ENCODE assay signal across 10 mouse cellular contexts in genomic region chr3:96575272-96575984, GRCm38 (mm10). TPM values are rescaled to one million over a fixed set of nuclear protein-coding genes. Genes with fewer than 3 reads are reported as not detected.
DNase-seq lines count a peak whose midpoint lies in the region; ATAC-seq and TF ChIP-seq lines count a peak whose summit lies in the region.
"Had no signal": no experiment of that assay in that cellular context is flagged by ENCODE, and none has a peak within 500 bp of the region (broad histone marks: within the 10 kb centered on the region; RNA-seq: fewer than 3 reads in every experiment).

No protein-coding gene starts in this region.

- no peaks in the 10 kb centered on the region for H3K27me3 ChIP-seq in ES-Bruce4 (ENCODE audit: control insufficient read depth, insufficient read depth, low read length, poor library complexity, severe bottlenecking)
- H3K27me3 ChIP-seq in heart, embryonic 16.5 days (ENCODE audit: control insufficient read depth, insufficient read depth, low read length), result no peaks in the 10 kb centered on the region
- no peaks in the 10 kb centered on the region for H3K27me3 ChIP-seq in limb, embryonic 12.5 days

- 78% methylated on average over 8 of the region's 8 CpGs for WGBS in heart, embryonic 16.5 days
- 84% methylated on average over 8 of the region's 8 CpGs for WGBS in limb, embryonic 12.5 days

- DNase-seq in adrenal gland, postnatal 14 days, result peak; percentile 78
- no peak for DNase-seq in cerebellum, adult 9-10 months
- DNase-seq in ovary, postnatal 10 days (ENCODE audit: low spot score), result no peak

- H3K9me3 ChIP-seq in ES-Bruce4 (replicated peaks; ENCODE audit: control insufficient read depth, insufficient read depth, low read length, poor library complexity, severe bottlenecking), result no peaks in the 10 kb centered on the region
- no peaks in the 10 kb centered on the region for H3K9me3 ChIP-seq in heart, embryonic 16.5 days (replicated peaks; ENCODE audit: control insufficient read depth, low read length)
- H3K9me3 ChIP-seq in limb, embryonic 12.5 days, result no peaks in the 10 kb centered on the region

- H3K4me1 ChIP-seq in ES-Bruce4 (ENCODE audit: control insufficient read depth, insufficient read depth, low read length), result peaks cover 5% of the 10 kb centered on the region
- H3K4me1 ChIP-seq in heart, embryonic 16.5 days (ENCODE audit: control insufficient read depth, insufficient read depth, low read length), result peaks cover 69% of the 10 kb centered on the region
- H3K4me1 ChIP-seq in limb, embryonic 12.5 days (replicated peaks), result peaks cover 18% of the 10 kb centered on the region

- no peak for TF ChIP-seq CTCF in ES-Bruce4 (IDR thresholded peaks at IDR 0.05; ENCODE audit: low read depth, low read length)

- peak overlapping the region; percentile 32 for H3K4me3 ChIP-seq in ES-Bruce4 (ENCODE audit: low read depth, low read length)
- H3K4me3 ChIP-seq in heart, embryonic 16.5 days (ENCODE audit: low read length), result no peak overlapping the region; the same call in 1 of the 2 replicates
- no peak overlapping the region for H3K4me3 ChIP-seq in limb, embryonic 12.5 days (replicated peaks)

- TF ChIP-seq EP300 in ES-Bruce4 (IDR thresholded peaks at IDR 0.05; ENCODE audit: insufficient read depth, low read depth, low read length), result no peak

- no peak for TF ChIP-seq POLR2A in ES-Bruce4 (IDR thresholded peaks at IDR 0.05; ENCODE audit: insufficient read depth, low read length)

- no peaks in the 10 kb centered on the region for H3K36me3 ChIP-seq in ES-Bruce4 (ENCODE audit: control insufficient read depth, insufficient read depth, low read length, poor library complexity, severe bottlenecking)
- no peaks in the 10 kb centered on the region for H3K36me3 ChIP-seq in heart, embryonic 16.5 days (ENCODE audit: control insufficient read depth, insufficient read depth)
- peaks cover 3% of the 10 kb centered on the region; the same call in 1 of the 2 replicates for H3K36me3 ChIP-seq in limb, embryonic 12.5 days

- ATAC-seq in heart, embryonic 16.5 days (replicated peaks; ENCODE audit: extremely low read depth, insufficient read depth, low FRiP score), result no peak
- no peak for ATAC-seq in limb, embryonic 12.5 days (ENCODE audit: insufficient number of reproducible peaks, insufficient read depth, low FRiP score, low TSS enrichment, low read depth)
- no peak for ATAC-seq in erythroid progenitor cell, adult 5-6 weeks (replicated peaks; ENCODE audit: low FRiP score, poor library complexity, severe bottlenecking)

- peak overlapping the region; percentile 61; the same call in 1 of the 2 replicates for H3K4me2 ChIP-seq in heart, embryonic 16.5 days (ENCODE audit: low read depth, low read length)
- H3K4me2 ChIP-seq in limb, embryonic 12.5 days, result no peak overlapping the region

- peak overlapping the region; percentile 94 for H3K27ac ChIP-seq in ES-Bruce4 (ENCODE audit: insufficient read depth, low read length)
- peak overlapping the region; percentile 98 for H3K27ac ChIP-seq in heart, embryonic 16.5 days (ENCODE audit: low read length)
- peak overlapping the region; percentile 76; the same call in 1 of the 2 replicates for H3K27ac ChIP-seq in limb, embryonic 12.5 days

- H3K9ac ChIP-seq in ES-Bruce4 (ENCODE audit: low read depth, poor library complexity, severe bottlenecking), result peak overlapping the region; percentile 52; the same call in 1 of the 2 replicates
- H3K9ac ChIP-seq in heart, embryonic 16.5 days (ENCODE audit: low read length), result peak overlapping the region; percentile 63
- H3K9ac ChIP-seq in limb, embryonic 12.5 days (replicated peaks), result no peak overlapping the region

RNA-seq across cellular contexts. Expression of gene Gm16253, which starts 1.4 kb away (rescaled TPM):
- 1.1 and 1.7 TPM in 2 replicates for polyA plus RNA-seq in ES-Bruce4 (2011; ENCODE audit: insufficient read depth, insufficient read length, low read depth, missing spikeins)
- not detected in 2 replicates for total RNA-seq in adrenal gland, postnatal 14 days (2021)
- polyA plus RNA-seq in heart, embryonic 16.5 days (2015; fragmentation: Nextera tagmentation; extraction: Ambion mirVana), result 1.3 and 1.4 TPM in 2 replicates
- 0.72 and 1.5 TPM in 2 replicates for polyA plus RNA-seq in limb, embryonic 12.5 days (2016; fragmentation: Nextera tagmentation; extraction: Ambion mirVana)
- total RNA-seq in erythroid progenitor cell, adult 5-6 weeks (2015; ENCODE audit: low replicate concordance), result not detected in 2 replicates
- total RNA-seq in erythroid progenitor cell, adult 5-6 weeks (2017; ENCODE audit: low replicate concordance), result not detected in 2 replicates
- total RNA-seq: neutrophil, adult 5-6 weeks had no signal
- polyA plus RNA-seq: brain, embryonic 14.5 days; gonadal fat pad, adult 2 months had no signal

RNA-seq across cellular contexts. Expression of gene Txnip, which starts 17.7 kb away (rescaled TPM):
- polyA plus RNA-seq in ES-Bruce4 (2011; ENCODE audit: insufficient read depth, insufficient read length, low read depth, missing spikeins), result 450 and 464 TPM in 2 replicates
- 479 and 772 TPM in 2 replicates for total RNA-seq in adrenal gland, postnatal 14 days (2021)
- 209 and 226 TPM in 2 replicates for polyA plus RNA-seq in heart, embryonic 16.5 days (2015; fragmentation: Nextera tagmentation; extraction: Ambion mirVana)
- 68.2 and 70.9 TPM in 2 replicates for polyA plus RNA-seq in limb, embryonic 12.5 days (2016; fragmentation: Nextera tagmentation; extraction: Ambion mirVana)
- 99.5 and 157 TPM in 2 replicates for total RNA-seq in erythroid progenitor cell, adult 5-6 weeks (2015; ENCODE audit: low replicate concordance)
- 59.8 and 70.0 TPM in 2 replicates for total RNA-seq in erythroid progenitor cell, adult 5-6 weeks (2017; ENCODE audit: low replicate concordance)

RNA-seq across cellular contexts. Expression of gene Polr3gl, which starts 18.6 kb away (rescaled TPM):
- polyA plus RNA-seq in ES-Bruce4 (2011; ENCODE audit: insufficient read depth, insufficient read length, low read depth, missing spikeins), result 16.2 and 22.8 TPM in 2 replicates
- total RNA-seq in adrenal gland, postnatal 14 days (2021), result 35.0 and 36.1 TPM in 2 replicates
- polyA plus RNA-seq in heart, embryonic 16.5 days (2015; fragmentation: Nextera tagmentation; extraction: Ambion mirVana), result 33.4 and 36.4 TPM in 2 replicates
- polyA plus RNA-seq in limb, embryonic 12.5 days (2016; fragmentation: Nextera tagmentation; extraction: Ambion mirVana), result 48.5 and 50.4 TPM in 2 replicates
- total RNA-seq in erythroid progenitor cell, adult 5-6 weeks (2015; ENCODE audit: low replicate concordance), result 29.2 and 32.7 TPM in 2 replicates
- 20.9 and 63.7 TPM in 2 replicates for total RNA-seq in erythroid progenitor cell, adult 5-6 weeks (2017; ENCODE audit: low replicate concordance)

RNA-seq across cellular contexts. Expression of gene Ankrd34a, which starts 21.0 kb away (rescaled TPM):
- polyA plus RNA-seq in ES-Bruce4 (2011; ENCODE audit: insufficient read depth, insufficient read length, low read depth, missing spikeins), result 0.31 and 0.43 TPM in 2 replicates
- total RNA-seq in adrenal gland, postnatal 14 days (2021), result 0.49 and 0.70 TPM in 2 replicates
- 6.9 and 7.2 TPM in 2 replicates for polyA plus RNA-seq in heart, embryonic 16.5 days (2015; fragmentation: Nextera tagmentation; extraction: Ambion mirVana)
- 1.5 and 2.2 TPM in 2 replicates for polyA plus RNA-seq in limb, embryonic 12.5 days (2016; fragmentation: Nextera tagmentation; extraction: Ambion mirVana)
- total RNA-seq in erythroid progenitor cell, adult 5-6 weeks (2015; ENCODE audit: low replicate concordance), result not detected in 2 replicates
- total RNA-seq in erythroid progenitor cell, adult 5-6 weeks (2017; ENCODE audit: low replicate concordance), result not detected in 2 replicates
- total RNA-seq: neutrophil, adult 5-6 weeks had no signal

RNA-seq across cellular contexts. Expression of gene Lix1l, which starts 25.5 kb away (rescaled TPM):
- 2.5 and 3.1 TPM in 2 replicates for polyA plus RNA-seq in ES-Bruce4 (2011; ENCODE audit: insufficient read depth, insufficient read length, low read depth, missing spikeins)
- 29.1 and 29.6 TPM in 2 replicates for total RNA-seq in adrenal gland, postnatal 14 days (2021)
- polyA plus RNA-seq in heart, embryonic 16.5 days (2015; fragmentation: Nextera tagmentation; extraction: Ambion mirVana), result 4.3 and 4.5 TPM in 2 replicates
- 5.7 and 6.8 TPM in 2 replicates for polyA plus RNA-seq in limb, embryonic 12.5 days (2016; fragmentation: Nextera tagmentation; extraction: Ambion mirVana)
- total RNA-seq in erythroid progenitor cell, adult 5-6 weeks (2015; ENCODE audit: low replicate concordance), result not detected in 2 replicates
- total RNA-seq in erythroid progenitor cell, adult 5-6 weeks (2017; ENCODE audit: low replicate concordance), result 0.13 TPM in 1 of 2 replicates, not detected in the other
